In the genomic region with DNA sequence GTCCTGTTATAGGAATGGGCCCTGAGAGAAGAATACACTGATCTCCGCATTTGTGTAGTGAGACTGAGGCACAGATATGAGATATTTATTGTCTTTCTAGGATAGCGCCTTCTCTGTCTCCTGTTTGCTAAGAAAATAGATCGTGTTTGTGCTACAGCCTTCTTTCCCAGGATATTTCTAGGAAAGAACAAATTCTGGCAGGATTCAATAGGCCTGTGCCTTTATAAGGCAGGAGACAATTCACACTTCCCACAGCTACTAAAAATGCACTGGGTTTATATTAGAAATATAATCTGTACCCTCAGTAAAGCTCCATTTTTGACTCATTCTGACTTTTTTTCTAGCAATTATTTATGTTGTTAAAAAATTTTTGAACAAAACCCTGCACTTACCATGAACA, we compare ENCODE assay signal across 15 mouse cellular contexts.
A peak's percentile ranks its signal among the peaks of the same experiment; 100 is the strongest.
DNase-seq lines count a peak whose midpoint lies in the region.
"Had no signal": no experiment of that assay in that cellular context is flagged by ENCODE, and none has a peak within 500 bp of the region (broad histone marks: within the 10 kb centered on the region; RNA-seq: fewer than 3 reads in every experiment).

No protein-coding gene starts in this region.

- DNase-seq in frontal cortex, adult 2 months (ENCODE audit: extremely low spot score in 1 of 2, low spot score in 1 of 2) = peak; percentile 20 to 44
- DNase-seq in frontal cortex, postnatal 10 days (ENCODE audit: low spot score in 2 of 2) = no peak
- DNase-seq in left cerebral cortex, adult 9 months (ENCODE audit: low spot score in 2 of 2) = peak; percentile 12 to 15
- DNase-seq in left cerebral cortex, postnatal 36 days (ENCODE audit: low spot score in 2 of 2) = no peak
- DNase-seq in telencephalon, adult 2 months (ENCODE audit: low read depth, low spot score) = peak; percentile 69
- no peak for DNase-seq in embryo, embryonic 10.5 days (ENCODE audit: low spot score)
- DNase-seq: adrenal gland, adult 2 months; adrenal gland, postnatal 10 days; adrenal gland, postnatal 25 days; cerebellum, adult 11-12 months; cerebellum, adult 2 months; cerebellum, adult 9-10 months; cerebellum, postnatal 10 days; cerebellum, postnatal 25 days; embryo, embryonic 11 days had no signal

- intact Hi-C loops in left cerebral cortex, postnatal 36 days (cut with DNase I) = no loop called here

Comparison
In these comparisons a context has a peak if more than half of its experiments do, and no peak if none do; other contexts are left out.
1. DNase-seq: peak in frontal cortex, adult 2 months (2 of 2), left cerebral cortex, adult 9 months (2 of 2) and telencephalon, adult 2 months (single experiment); none in frontal cortex, postnatal 10 days (0 of 2), left cerebral cortex, postnatal 36 days (0 of 2) and embryo, embryonic 10.5 days (single experiment).